Mouse (Mus musculus) layer of hippocampus, adult 9-11 months (tissue): ENCODE measurements around the gene Zfp629.

Experiments used
- DNase-seq: peaks from one replicate; pipeline ENCODE4 v3.0.0; 2022

Gene Zfp629

DNA sequence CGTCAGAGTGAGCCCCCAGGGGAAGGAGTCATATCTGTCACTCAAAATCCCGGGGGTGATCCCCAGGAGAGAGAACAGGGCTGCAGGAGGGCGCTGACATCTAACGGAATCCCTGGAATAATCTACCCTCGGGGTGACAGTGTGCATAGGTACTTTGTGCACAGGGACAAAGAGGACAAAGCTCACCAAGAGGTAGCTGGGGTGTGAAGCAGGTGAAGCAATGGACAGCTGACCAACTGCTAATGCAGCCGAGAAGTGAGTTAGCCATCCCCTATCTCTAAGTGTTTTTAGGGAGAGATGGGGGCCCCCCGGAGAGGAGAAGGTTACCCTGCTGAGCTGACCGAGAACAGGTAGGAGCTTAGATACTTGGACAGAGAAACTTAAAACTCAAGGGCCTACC lies 1.5 kb downstream of the Zfp629 start:
- DNase-seq: no peak

DNA sequence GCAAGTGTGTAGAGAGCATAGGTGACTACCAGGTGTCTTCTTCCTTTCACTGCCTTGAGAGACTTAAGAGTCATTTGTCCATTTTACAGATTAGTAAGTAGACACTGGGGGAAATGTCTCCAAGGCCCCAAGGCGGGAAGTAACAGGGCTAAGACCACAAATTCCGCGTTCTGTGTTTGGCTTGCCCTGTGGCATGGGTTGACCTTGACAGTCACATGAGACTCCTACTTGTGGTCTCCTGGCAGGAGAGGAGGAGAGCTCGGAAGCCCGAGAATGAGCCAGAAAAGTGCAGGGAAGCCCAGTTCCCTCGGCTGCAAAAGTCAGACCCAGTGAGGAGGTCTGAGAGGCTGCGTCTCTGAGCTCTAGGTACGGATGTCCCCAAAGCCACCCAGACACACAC lies 2.1 kb downstream of the Zfp629 start:
- no peak for DNase-seq

DNA sequence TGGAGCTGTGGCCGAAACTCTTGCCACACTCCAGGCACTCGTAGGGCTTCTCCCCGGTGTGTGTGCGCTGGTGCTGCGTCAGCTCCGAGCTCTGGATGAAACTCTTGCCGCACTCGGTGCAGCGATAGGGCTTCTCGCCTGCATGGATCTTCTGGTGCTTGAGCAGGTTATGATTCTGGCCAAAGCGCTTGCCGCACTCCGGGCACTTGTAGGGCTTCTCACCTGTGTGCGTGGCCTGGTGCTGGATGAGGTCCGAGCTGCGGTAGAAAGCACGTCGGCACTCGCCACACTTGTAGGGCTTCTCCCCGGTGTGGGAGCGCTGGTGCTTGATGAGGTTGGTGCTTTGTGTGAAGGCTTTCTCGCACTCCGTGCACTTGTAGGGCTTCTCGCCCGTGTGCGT lies 4.0 kb downstream of the Zfp629 start:
- no peak for DNase-seq

DNA sequence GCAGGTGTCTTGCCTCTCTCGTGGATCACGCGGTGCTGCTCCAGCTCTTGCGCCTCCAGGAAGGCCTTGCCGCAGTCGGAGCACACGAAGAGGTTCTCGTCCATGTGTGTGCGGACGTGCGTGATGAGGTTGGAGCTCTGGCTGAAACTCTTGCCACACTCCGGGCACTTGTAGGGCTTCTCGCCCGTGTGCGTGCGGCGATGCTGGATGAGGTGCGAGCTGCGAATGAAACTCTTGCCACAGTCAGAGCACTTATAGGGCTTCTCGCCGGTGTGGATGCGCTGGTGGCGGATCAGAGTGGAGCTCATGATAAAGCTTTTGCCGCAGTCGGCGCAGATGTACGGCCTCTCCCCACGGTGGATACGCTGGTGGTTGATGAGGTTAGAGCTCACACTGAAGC lies 4.6 kb downstream of the Zfp629 start:
- DNase-seq: no peak

DNA sequence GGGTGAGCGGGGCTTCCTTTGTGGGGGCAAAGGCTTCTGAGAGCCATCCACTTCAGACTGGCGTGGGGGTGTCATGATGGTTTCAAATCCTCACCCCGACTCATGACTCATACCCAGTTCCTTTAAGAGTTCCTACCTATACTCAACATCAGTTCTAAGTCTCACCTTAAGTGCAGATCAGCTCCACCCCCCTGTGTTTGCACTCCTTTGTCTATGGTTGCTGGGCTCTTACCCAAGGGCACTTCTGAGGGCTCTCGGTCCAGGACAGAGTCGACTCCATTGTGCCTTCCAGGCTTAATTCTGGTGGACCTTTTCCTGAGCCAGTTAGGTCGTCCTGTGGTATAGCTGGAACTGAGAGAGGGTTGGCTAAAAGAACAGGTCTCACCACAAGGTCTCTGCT lies 8.4 kb downstream of the Zfp629 start:
- no peak for DNase-seq

DNA sequence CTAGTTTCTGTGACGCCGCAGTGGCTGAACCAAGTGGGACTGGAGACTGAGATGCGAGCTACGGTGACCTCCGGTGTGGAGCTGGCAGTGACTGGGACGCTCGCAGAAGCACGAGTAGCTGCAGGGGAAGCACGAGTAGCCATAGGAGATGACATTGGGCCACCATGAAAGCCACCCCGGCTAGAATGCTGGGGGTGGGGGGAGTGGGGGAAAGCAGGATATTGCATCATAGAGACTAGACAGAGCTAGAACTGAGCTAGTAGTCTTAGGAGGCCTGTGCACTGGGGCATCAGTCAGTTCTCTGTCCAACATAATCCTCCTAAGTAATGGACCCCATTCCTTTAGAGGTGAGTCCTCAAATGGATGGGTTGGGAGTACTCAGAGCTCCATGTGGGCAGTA lies 11.3 kb downstream of the Zfp629 start:
- no peak for DNase-seq

DNA sequence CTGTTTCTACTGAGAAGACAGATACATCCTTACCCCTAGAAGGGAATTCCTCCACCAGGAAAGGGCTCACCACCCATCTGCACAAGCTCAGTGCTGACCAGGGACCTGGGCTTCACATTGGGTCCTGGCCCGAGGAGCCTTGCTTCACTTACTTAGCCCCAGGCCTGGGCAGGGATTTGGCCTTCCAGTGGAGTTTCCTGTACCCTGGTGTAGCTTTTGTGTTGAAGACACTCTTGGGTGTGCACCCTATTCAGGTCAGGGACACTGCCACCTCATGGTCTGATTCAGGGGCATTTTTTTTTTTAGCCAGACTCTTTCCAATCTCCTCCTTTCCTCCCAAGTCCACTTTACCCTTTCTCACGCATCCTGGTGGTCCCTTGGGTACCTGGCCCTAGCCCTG lies 12.7 kb downstream of the Zfp629 start:
- DNase-seq: no peak

DNA sequence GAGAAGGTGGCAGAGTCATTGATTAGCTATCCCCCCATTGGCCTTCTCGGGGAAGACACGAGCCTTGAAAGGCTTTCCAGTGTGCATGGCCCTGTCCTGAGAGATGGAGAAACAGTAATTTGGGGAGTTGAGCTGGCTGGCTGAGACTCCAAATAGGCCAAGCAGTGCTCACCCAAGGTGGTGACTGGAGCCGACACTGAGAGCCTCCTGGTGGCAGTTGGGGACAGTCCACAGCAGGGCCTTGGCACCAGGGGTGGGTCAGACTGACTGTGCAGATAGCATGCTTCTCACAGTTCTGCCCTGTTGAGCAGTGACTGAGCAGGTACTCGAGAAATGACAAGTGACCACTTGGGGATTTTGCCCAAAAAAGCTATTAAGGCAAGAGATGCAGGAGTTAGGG lies 13.9 kb downstream of the Zfp629 start:
- no peak for DNase-seq

DNA sequence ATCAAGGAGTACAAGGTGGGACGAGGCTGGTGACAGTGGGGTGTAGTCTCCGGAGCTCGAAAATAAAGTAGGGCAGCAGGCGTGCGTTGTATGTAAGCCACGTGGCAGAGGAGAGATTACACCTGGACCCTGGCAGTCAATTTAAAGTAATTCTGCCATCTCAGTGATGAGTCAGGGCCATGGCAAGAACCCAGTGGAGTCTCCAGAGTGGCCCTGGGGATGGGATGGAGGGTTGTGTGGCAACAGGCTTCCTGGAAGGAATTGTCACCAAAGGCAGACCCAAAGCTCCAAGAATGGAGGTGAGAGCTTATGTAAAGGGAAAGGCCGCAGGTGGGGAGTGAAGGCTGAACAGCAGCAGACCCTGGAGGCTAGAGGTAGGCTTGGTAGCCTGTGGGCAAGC lies 15.0 kb downstream of the Zfp629 start:
- DNase-seq: no peak

DNA sequence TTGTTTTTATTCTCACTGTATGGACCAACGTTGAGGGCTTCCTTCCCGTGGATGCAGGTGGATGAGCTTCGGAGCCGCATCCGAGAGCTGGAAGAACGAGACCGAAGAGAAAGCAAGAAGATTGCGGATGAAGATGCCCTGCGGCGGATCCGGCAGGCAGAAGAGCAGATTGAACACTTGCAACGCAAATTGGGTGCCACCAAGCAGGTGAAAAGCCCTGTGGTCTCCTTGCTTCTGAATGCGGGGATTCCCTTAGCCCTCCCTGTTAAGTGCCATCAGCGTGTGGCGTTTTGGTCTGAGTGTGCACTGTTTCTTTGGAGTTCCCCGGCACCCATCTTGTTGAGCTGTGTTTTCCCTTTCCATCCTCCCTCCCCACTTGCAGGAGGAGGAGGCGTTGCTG lies 18.9 kb downstream of the Zfp629 start:
- DNase-seq: no peak

DNA sequence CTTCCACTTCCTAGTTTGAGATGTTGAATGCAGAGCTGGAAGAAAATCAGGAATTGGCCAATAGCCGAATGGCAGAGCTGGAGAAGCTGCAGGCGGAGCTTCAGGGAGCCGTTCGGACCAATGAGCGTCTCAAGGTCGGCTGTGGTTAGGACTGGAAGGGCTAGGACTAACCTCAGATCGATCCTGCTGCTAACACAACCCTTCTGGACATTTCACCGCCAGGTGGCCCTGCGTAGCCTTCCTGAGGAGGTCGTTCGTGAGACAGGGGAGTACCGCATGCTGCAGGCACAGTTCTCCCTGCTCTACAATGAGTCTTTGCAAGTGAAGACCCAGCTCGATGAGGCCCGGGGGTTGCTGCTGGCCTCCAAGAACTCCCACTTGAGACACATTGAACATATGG lies 23.0 kb downstream of the Zfp629 start:
- DNase-seq: no peak

DNA sequence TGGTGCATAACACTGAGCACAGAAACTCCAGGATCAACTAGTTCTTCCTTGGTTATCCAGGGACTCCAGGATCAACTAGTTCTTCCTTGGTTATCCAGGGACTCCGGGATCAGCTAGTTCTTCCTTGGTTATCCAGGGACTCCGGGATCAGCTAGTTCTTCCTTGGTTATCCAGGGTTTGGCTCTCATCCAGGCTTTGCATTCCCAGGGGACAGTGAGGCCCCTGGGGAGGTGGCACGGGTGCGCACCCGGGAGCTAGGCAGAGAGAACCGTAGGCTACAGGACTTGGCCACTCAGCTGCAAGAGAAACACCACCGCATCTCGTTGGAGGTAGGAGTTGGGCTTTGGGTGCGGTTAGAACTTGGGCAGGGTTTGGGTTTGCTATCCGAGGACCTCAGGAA lies 24.5 kb downstream of the Zfp629 start:
- no peak for DNase-seq

DNA sequence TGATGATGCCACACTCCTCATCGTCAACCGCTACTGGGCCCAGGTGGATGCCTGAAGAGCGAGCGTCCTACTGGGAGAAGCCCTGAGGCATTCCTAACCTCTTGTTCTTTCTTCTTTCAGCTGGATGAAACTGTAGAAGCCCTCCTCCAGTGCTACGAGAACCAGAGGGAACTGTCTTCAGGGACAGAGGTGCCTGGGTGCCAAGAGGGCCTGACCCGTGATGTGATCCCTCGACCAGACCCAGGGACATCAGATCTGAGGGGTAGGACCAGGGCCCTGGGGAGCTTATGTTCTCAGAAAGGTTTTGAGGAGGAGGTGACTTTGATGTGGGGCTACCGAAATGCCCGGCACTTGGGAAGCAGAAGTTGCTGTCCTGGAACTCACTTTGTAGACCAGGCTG lies 26.0 kb downstream of the Zfp629 start:
- DNase-seq: no peak

DNA sequence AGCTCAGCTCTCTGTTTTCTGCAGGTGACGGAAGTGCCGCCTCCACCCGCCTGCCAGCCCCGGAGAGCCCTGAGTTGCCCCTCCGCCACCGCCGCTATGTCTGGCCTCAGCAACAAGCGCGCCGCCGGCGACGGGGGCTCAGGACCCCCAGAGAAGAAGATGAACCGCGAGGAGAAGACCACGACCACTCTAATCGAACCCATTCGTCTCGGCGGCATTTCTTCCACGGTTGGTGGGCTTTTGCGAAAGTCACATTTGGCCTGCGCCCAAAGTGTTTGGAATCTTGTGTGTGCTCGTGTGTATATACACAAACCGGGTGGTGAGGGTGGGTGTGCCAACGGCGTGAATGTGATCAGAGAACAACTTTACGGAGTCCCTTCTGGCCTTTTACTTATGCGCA lies 26.7 kb downstream of the Zfp629 start:
- DNase-seq: no peak

DNA sequence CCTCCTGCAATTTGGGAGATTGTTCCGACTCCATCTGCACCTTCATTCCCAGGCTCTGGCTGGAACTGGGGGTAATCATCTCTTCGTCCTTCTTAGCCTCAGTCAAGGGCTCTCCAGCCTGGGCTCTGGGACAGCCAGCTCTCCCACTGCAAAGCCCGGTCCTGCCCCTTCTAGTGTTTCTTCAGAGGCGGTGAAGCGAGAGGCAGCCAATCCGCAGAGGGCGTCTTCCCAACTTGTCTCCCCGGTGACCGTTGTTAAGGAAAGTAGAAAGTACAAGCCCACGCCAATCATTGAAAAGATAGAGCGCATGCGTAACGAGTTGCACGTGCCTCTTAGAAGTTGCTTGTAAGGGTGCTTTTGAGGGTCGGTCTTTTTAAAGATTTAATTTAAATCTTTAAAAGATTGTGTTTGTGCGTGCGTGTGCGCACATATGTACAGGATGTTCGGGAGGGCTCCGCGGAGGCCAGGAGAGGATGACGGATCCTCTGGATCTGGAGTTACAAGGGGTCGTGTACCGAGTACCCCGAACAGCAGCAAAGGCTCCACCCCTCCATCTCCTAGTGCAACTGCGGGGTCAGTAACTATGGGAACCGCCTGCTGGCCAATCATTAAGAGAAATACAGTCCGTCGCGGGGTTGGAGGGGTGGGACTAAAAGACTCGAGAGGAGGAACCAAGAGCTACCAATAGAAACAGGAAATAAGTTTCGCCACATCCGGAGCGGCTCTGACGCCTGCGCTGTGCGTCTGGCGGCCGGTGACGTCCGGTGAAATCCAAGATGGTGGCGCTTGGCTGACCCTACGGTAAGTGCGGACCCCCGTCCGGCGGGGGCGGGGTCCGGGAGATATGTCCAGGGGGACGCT lies 27.4 kb downstream of the Zfp629 start, which contains the start of the genes Ccdc189 and Rnf40:
Gene Ccdc189 (minus strand): TSS at position 585 of the 861 bp plus-strand sequence.
Gene Rnf40 (plus strand): TSS at position 757 of the 861 bp plus-strand sequence.
- peak; percentile 99 for DNase-seq

DNA sequence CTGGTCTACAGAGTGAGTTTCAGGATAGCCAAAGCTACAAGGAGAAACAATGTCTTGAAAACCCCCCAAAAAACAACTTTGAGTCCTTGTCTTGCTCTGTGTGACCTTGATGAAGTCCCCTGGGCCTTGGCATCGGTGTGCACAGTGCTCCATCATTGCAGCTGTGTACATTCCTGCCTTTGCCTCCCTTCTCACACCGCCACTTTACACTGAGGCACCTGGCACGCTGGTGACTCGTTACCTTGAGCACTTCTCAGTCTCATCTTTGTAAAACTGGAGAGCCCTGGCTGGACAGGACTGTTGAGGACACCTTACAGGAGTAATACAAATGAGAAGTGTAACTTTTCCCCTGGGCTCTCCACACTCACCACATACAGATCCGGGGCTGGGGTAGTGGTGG lies 28.4 kb downstream of the Zfp629 start:
- DNase-seq: no peak

DNA sequence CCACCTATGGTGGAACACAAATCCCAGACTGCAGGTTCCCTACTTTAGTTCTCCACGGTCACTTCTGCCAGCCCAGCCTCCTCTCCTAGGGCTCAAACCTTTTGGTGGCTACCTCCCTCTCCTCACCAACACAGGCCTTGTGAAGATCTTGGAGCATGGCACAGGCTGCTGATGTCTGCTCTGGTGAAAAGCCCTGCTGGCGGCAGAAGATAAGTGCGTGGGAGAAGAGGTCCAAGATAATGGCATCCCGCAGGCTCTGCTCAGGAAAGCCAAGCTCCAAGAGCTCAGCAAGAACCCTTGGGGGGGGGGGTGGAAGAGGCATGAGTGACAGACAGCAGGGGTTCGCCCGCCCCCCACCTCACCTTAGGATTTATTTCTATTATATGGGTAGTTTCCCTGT lies 29.4 kb downstream of the Zfp629 start:
- DNase-seq: no peak

DNA sequence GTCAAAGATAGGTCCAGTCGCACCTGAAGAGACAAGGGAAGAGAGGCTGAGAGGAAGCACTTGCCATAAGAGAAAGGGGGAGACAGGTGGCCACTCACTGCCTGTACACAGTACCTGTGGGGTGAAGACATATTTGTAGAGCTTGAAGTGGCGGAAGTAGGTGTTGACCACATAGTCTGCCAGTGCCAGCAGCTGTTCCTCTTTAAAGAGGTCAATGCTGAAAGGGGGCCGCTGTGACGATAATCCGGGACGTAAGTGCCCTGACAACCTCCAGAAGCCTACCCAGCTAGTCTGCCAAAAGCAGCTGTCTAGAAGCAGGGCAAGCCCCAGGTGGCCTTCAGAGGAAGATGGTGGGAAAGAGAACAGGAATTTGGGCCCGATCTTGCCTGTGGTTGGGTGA lies 30.6 kb downstream of the Zfp629 start:
- DNase-seq: no peak

DNA sequence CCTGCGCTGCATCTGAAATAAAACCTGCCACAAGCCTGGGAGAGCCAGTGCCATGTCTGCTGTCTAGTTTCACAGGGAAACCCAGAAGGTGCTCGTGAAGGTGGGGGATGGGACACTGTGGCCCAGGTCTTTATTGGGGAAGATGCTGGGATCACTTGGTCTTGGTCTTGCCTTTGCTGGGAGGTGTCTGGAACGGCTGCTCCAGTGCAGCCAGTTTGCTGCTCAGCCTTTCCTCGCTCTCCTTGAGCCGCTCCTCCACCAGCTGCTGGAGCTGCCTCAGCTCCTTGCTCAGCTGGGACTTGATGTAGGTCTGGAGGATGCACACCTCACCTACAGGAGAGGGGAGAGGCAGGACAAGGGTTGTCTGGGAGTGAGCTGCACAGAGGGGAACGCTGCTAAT lies 32.3 kb downstream of the Zfp629 start:
- DNase-seq: no peak

DNA sequence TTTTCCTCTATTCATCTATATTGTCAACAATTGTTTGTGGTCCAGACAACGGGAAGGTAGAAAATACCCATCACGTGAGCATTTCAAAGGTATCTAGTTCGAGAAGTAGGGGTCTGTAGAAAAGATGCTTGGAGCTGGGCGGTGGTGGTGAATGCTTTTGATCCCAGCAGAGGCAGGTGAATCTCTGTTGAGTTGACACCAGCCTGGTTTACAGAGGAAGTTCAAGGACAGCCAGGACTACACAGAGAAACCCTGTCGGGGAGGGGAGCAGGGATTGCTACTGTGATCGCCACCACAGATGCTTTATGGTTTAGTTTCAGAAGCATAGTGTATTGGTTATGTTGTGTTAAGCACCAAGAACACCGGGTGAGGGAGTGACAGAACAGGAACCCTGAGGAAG lies 41.5 kb downstream of the Zfp629 start:
- no peak for DNase-seq

DNA sequence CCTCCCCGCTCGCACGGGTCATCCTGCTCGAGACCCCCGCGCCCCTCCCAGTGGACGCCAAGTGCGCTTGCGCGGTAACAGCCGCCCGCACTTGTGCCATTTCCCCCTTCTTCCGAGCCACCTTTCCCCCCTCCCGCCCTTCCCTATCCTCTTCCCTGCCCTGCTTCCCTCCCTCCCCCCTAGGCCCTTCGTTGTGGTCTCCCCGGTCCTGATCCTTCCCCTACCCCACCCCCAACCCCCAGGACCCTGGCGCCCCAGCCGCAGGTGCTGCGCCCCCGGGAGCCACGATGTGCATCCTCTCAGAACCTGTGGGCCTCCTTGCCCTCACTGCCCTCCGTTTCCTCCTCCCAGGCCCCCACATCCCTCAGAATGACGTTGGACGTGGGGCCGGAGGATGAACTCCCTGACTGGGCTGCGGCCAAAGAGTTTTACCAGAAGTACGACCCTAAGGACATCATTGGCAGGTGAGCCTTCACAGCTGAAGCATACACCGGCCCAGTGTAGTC lies 42.0 kb downstream of the Zfp629 start:
- DNase-seq: no peak

DNA sequence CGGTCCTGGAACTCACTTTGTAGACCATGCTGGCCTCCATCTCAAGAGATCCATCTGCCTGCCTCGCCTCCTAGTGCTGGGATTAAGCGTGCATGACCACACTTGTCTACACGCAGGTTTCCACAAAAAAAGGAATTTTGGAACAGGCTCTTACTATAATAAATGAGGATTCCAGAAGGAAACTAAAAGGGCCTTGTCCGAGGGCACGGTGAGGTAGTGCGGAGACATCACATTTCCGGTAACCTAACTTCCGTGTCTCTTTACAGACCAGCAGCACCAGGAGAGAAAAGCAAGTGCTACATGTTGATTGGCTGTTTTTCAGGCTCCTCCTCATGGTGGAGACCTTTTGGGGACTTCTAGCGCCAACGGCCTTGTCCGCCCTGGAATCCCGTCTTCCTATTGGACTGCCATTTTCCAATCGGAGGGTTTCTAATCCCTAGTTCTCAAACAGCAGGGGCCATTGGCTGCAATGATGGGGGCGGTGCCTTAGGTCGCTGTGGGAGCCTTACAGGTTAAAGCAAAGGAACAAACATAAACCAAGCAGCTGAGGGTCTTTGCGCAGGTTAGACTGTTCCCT lies 42.6 kb downstream of the Zfp629 start, which contains the start of gene Phkg2:
Gene Phkg2 (plus strand): TSS at position 446 of the 577 bp plus-strand sequence.
- peak; percentile 97 for DNase-seq

DNA sequence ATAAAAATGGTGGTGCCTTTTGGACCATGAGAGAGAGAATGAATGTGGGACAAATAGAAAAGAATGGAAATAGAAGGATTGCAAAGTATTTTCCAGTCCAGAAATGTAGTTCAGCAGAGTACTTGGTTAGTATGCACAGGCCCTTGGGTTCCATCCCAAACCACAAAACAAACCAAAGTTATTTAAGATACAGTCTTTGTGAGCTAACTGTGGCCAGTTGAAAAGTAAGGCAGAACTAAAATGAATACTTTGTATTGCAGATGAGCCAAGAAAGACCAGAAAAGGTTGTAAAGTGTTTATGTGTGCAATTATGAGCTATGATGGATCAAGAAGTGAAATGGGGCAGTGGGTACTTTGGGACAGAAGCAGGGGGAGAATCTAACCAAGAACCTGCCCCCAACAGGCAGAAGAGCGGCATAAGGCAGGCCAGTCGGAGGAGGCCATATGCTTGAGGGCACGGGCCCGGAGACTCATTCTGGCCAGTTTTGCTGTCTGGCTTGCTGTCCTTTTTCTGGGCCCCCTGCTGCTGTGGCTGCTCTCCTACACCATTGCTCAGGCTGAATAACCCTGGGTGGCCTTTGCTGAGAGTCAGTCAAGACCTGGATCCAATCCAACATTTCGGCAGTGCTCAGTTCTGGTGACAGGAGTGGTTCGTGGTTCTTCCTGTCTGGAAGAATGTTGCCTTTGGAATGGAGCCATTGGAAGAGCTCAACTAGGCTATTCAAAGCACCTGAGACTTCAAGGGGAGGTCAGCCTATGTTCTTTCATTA lies 51.0 kb downstream of the Zfp629 start:
- no peak for DNase-seq
